Mouse (Mus musculus) CH12.LX (cell line): ENCODE data around the gene Inpp1. TPM values are rescaled to one million over a fixed set of nuclear protein-coding genes. Genes with fewer than 3 reads are reported as not detected.

Experiments used
- DNase-seq: peaks from one replicate; pipeline ENCODE4 v3.0.0-alpha.2; 2013; ENCODE audit errors: extremely low read depth
- H3K27ac ChIP-seq: 2 replicates; pipeline ENCODE4 v1.5.1; 2012; ENCODE audit warnings: low read depth, mild to moderate bottlenecking, control low read depth, moderate library complexity; ENCODE audit not compliant: insufficient read depth
- H3K27me3 ChIP-seq: replicated peaks from 2 replicates; pipeline ENCODE3; 2012; ENCODE audit warnings: inconsistent platforms
- H3K36me3 ChIP-seq, 2 experiments: replicated peaks in 1 of 2; 2 replicates each; pipeline versions ENCODE3 to v1.6.1; 2012; ENCODE audit warnings: inconsistent platforms in 1 of 2, low read length in 1 of 2, mild to moderate bottlenecking in 1 of 2, mixed read lengths in 1 of 2, moderate library complexity in 1 of 2; ENCODE audit not compliant: control insufficient read depth in 1 of 2, insufficient read depth in 1 of 2
- H3K4me1 ChIP-seq, 2 experiments: 2 replicates each; pipeline ENCODE4 v1.6.1; 2012; ENCODE audit warnings: inconsistent platforms in 1 of 2, moderate library complexity in 1 of 2; ENCODE audit not compliant: insufficient read depth in 2 of 2, control insufficient read depth in 1 of 2
- H3K4me2 ChIP-seq: 2 replicates; pipeline ENCODE4 v1.6.1; 2012; ENCODE audit warnings: low read depth, mild to moderate bottlenecking, control low read depth; ENCODE audit not compliant: poor library complexity, insufficient read depth, severe bottlenecking
- H3K4me3 ChIP-seq, 3 experiments: fragments of 150-350 bp in 1 of 3; sonication (generic) in 1 of 3; replicated peaks in 1 of 3; 2 replicates each; pipeline versions ENCODE3 to v1.5.1; 2011 to 2012; ENCODE audit warnings: low read depth in 2 of 3, low read length in 2 of 3, mild to moderate bottlenecking in 2 of 3, moderate library complexity in 2 of 3, control low read depth in 1 of 3, improper control_type of control experiment in 1 of 3, inconsistent platforms in 1 of 3, mixed read lengths in 1 of 3; ENCODE audit not compliant: poor library complexity in 1 of 3
- H3K79me2 ChIP-seq: replicated peaks from 2 replicates; pipeline ENCODE4 v1.6.1; 2012; ENCODE audit warnings: mild to moderate bottlenecking, moderate library complexity; ENCODE audit not compliant: control insufficient read depth, poor library complexity, insufficient read depth, severe bottlenecking; ENCODE audit errors: extremely low read depth
- H3K9ac ChIP-seq: 2 replicates; pipeline ENCODE4 v1.6.1; 2012; ENCODE audit warnings: low read depth, mild to moderate bottlenecking, control low read depth, moderate library complexity; ENCODE audit not compliant: insufficient read depth
- H3K9me3 ChIP-seq: replicated peaks from 2 replicates; pipeline ENCODE3; 2012; ENCODE audit warnings: low read length, inconsistent platforms, mixed read lengths
- BHLHE40 ChIP-seq: IDR thresholded peaks from 2 replicates; pipeline ENCODE4 v1.6.1; 2011; ENCODE audit warnings: mild to moderate bottlenecking, low read depth, low read length, improper control_type of control experiment
- CHD2 ChIP-seq: IDR thresholded peaks from 2 replicates; pipeline ENCODE4 v1.6.1; 2011; ENCODE audit warnings: low read length, improper control_type of control experiment
- GABPA ChIP-seq: IDR thresholded peaks from 2 replicates; pipeline ENCODE4 v1.6.1; 2012; ENCODE audit warnings: low read depth, low read length, improper control_type of control experiment, inconsistent platforms; ENCODE audit not compliant: insufficient replicate concordance
- HCFC1 ChIP-seq: IDR thresholded peaks from 2 replicates; pipeline ENCODE4 v1.6.1; 2012; ENCODE audit warnings: low read depth, mild to moderate bottlenecking, inconsistent platforms, low read length, improper control_type of control experiment
- JUND ChIP-seq: conservative IDR thresholded peaks from 2 replicates; pipeline ENCODE4 v1.6.1; 2011; ENCODE audit warnings: low read depth, low read length, improper control_type of control experiment
- KAT2A ChIP-seq: IDR thresholded peaks from 2 replicates; pipeline ENCODE4 v1.6.1; 2012; ENCODE audit warnings: low read length, improper control_type of control experiment, inconsistent platforms; ENCODE audit not compliant: insufficient replicate concordance
- MAFK ChIP-seq: IDR thresholded peaks from 2 replicates; pipeline ENCODE4 v1.6.1; 2011; ENCODE audit warnings: low read length, improper control_type of control experiment; ENCODE audit not compliant: insufficient replicate concordance
- MAX ChIP-seq: IDR thresholded peaks from 2 replicates; pipeline ENCODE4 v1.6.1; 2011; ENCODE audit warnings: low read length, improper control_type of control experiment
- MEF2A ChIP-seq: IDR thresholded peaks from 2 replicates; pipeline ENCODE4 v1.6.1; 2014; ENCODE audit warnings: low read depth, mild to moderate bottlenecking, inconsistent platforms, low read length, improper control_type of control experiment, borderline replicate concordance
- NRF1 ChIP-seq: IDR thresholded peaks from 2 replicates; pipeline ENCODE4 v1.6.1; 2014; ENCODE audit warnings: low read depth, mild to moderate bottlenecking, inconsistent platforms, low read length, improper control_type of control experiment, moderate library complexity
- POLR2AphosphoS2 ChIP-seq: IDR thresholded peaks from 2 replicates; pipeline ENCODE4 v1.6.1; 2011; ENCODE audit warnings: low read depth, low read length, improper control_type of control experiment
- RCOR1 ChIP-seq: conservative IDR thresholded peaks from 2 replicates; pipeline ENCODE4 v1.6.1; 2012; ENCODE audit warnings: low read depth, mild to moderate bottlenecking, inconsistent platforms, low read length, improper control_type of control experiment
- SIN3A ChIP-seq: IDR thresholded peaks from 2 replicates; pipeline ENCODE4 v1.6.1; 2012; ENCODE audit warnings: low read length, improper control_type of control experiment, inconsistent platforms
- SMC3 ChIP-seq: IDR thresholded peaks from 2 replicates; pipeline ENCODE4 v1.6.1; 2011; ENCODE audit warnings: low read depth, low read length, improper control_type of control experiment
- TBP ChIP-seq: conservative IDR thresholded peaks from 2 replicates; pipeline ENCODE4 v1.6.1; 2011; ENCODE audit warnings: low read depth, low read length, improper control_type of control experiment
- TCF12 ChIP-seq: IDR thresholded peaks from 2 replicates; pipeline ENCODE4 v1.6.1; 2014; ENCODE audit warnings: low read depth, mild to moderate bottlenecking, inconsistent platforms, low read length, improper control_type of control experiment
- USF2 ChIP-seq: conservative IDR thresholded peaks from 2 replicates; pipeline ENCODE4 v1.6.1; 2011; ENCODE audit warnings: low read depth, low read length, improper control_type of control experiment
- dilution Hi-C: fragments of 300-500 bp; cut with MboI; formaldehyde crosslinking; loops from 2 replicates; pipeline ENCODE4 v1.14.3; 2020; ENCODE audit warnings: low sequenced_read_pairs; ENCODE audit not compliant: extremely low pct_unique_long_range_greater_than_20kb, extremely low pct_ligation_motif_present
- in situ Hi-C: fragments of 300-500 bp; cut with MboI; formaldehyde crosslinking; loops from 3 replicates; pipeline ENCODE4 v1.14.3; 2019; ENCODE audit warnings: low sequenced_read_pairs, low pct_ligation_motif_present, low pct_unique_long_range_greater_than_20kb, mixed read lengths
- polyA plus RNA-seq: library from polyadenylated mRNA; unstranded; fragments of >175 nt; gene quantifications from 2 replicates; pipeline ENCODE4 v1.2.1, GENCODE M21; 2012; ENCODE audit warnings: low read depth; ENCODE audit not compliant: insufficient read length
- total RNA-seq, 2 experiments: library from RNA; depleted of rRNA; stranded (reverse); fragments of 300-350 nt in 1 of 2; fragments of >200 nt in 1 of 2; gene quantifications; 2 replicates each; pipeline ENCODE4 v1.2.3; 2012 to 2014

The Inpp1 gene
- total and polyA plus RNA-seq, 3 experiments = 9.2 to 14.8 (median 10.0) TPM

DNA sequence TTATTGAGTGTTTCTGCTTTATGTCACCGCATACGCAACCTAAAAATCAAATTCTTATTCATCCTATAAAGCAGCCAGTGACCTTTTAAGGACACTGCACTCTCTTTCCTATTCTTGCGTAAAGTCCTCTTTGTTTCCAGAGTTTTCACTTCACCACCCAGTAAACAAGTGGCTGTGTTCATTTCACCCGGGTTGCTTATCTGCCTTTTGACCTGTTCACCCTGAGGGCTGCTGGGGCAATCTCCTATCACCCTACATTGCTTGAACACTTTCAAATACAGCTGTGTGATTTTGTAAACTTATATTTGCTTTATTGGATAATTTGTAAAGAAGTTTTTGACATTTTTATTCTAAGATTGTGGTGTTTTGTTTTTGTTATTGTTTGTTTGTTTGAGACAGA lies 31.9 kb upstream of the Inpp1 start:
- no peak for TF ChIP-seq NRF1
- no peak for TF ChIP-seq CHD2
- no peak for TF ChIP-seq BHLHE40
- TF ChIP-seq HCFC1 = no peak
- no peak for TF ChIP-seq MAX
- no peak for TF ChIP-seq USF2
- TF ChIP-seq MAFK = no peak
- TF ChIP-seq SIN3A = no peak
- TF ChIP-seq TCF12 = no peak
- Histone ChIP-seq H3K36me3 (peaks cover 0 to 9% of the 10 kb centered on the region in 2 experiments), H3K9ac (no peak overlapping the region), H3K4me3 (no peak overlapping the region), H3K4me2 (no peak overlapping the region), H3K4me1 (peaks cover 4 to 22% of the 10 kb centered on the region in 2 experiments; a peak in 3 of 4 replicates), H3K79me2 (no peaks in the 10 kb centered on the region), H3K27ac (no peak overlapping the region), H3K27me3 (no peaks in the 10 kb centered on the region), H3K9me3 (no peaks in the 10 kb centered on the region)
- no peak for DNase-seq
- in situ Hi-C loops (loop anchor here (10.0 kb wide), 1 partner anchor 105 kb away; no protein-coding TSS in a partner anchor), dilution Hi-C loops (no loop called here)

DNA sequence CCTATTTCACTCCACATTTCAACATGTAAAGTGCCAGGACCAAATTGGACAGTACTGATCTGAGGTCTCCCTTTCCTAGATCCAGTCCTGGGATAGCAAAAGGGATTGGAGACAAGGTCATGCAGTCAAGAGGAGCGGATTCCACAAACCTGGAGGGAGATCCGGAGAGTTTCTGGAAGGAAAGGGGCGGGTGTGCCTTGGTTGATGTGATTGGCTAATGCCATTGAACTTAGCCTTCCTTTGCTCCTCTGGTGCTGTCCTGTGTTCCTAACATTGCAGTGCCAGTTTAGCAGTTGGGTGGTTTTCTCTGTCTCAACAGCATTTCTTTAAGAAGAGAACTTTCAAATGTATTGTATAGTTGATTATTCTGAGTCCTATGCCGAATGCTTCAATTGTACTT lies 29.1 kb upstream of the Inpp1 start:
- no peak overlapping the region for H3K4me3 ChIP-seq
- peaks cover 4 to 28% of the 10 kb centered on the region in 2 experiments; a peak in 3 of 4 replicates for H3K4me1 ChIP-seq
- H3K4me2 ChIP-seq = no peak overlapping the region
- H3K27ac ChIP-seq = no peak overlapping the region
- no peak overlapping the region for H3K9ac ChIP-seq
- dilution Hi-C loops (no loop called here), in situ Hi-C loops (loop anchor here (10.0 kb wide), 1 partner anchor 108 kb away; no protein-coding TSS in a partner anchor)
- peaks cover 0 to 7% of the 10 kb centered on the region in 2 experiments for H3K36me3 ChIP-seq
- no peak for DNase-seq
- H3K9me3 ChIP-seq = no peaks in the 10 kb centered on the region
- TF ChIP-seq SMC3 (no peak), BHLHE40 (no peak), TBP (no peak), MEF2A (no peak), JUND (no peak), RCOR1 (no peak), POLR2AphosphoS2 (no peak), SIN3A (no peak), GABPA (no peak), KAT2A (no peak)
- TF ChIP-seq, all 38 proteins: peak for 0
- Histone ChIP-seq H3K27me3 (no peaks in the 10 kb centered on the region), H3K79me2 (no peaks in the 10 kb centered on the region)
